Mouse (Mus musculus): ENCODE measurements around the gene Mab21l3. TPM values are rescaled to one million over a fixed set of nuclear protein-coding genes. Genes with fewer than 3 reads are reported as not detected.

Mab21l3 gene
- polyA plus RNA-seq, 1 experiment from 2014 or later, result 0.56 TPM

GRCm38 (mm10) chr3:101770540-101770939 is 78.2 kb downstream of the Mab21l3 start:
- Histone ChIP-seq H3K4me3 (no peak overlapping the region), H3K4me1 (no peaks in the 10 kb centered on the region), H3K36me3 (no peaks in the 10 kb centered on the region), H3K27ac (replicated peaks) (no peak overlapping the region), H3K4me2 (replicated peaks) (no peak overlapping the region), H3K27me3 (no peaks in the 10 kb centered on the region), H3K9ac (replicated peaks) (no peak overlapping the region), H3K9me3 (no peaks in the 10 kb centered on the region)
- WGBS, result 86% methylated on average over 3 of the region's 3 CpGs
- no peak for ATAC-seq (replicated peaks)

- Histone ChIP-seq H3K36me3 (no peaks in the 10 kb centered on the region), H3K4me1 (no peaks in the 10 kb centered on the region), H3K4me3 (no peak overlapping the region), H3K9ac (replicated peaks) (no peak overlapping the region), H3K27ac (replicated peaks) (no peak overlapping the region), H3K27me3 (no peaks in the 10 kb centered on the region), H3K4me2 (replicated peaks) (no peak overlapping the region), H3K9me3 (no peaks in the 10 kb centered on the region)
- no peak for ATAC-seq (replicated peaks)
These were observed 85.2 kb downstream of the Mab21l3 start for GRCm38 (mm10) chr3:101763566-101763965.

Other genes with a start within 250 kb of the Mab21l3 start
- 39.7 and 43.7 TPM in 2 replicates for gene Atp1a1, start 244.3 kb downstream of the Mab21l3 start, polyA plus RNA-seq (2015; fragmentation: Nextera tagmentation; extraction: Ambion mirVana)
- gene Slc22a15, start 75.5 kb upstream of the Mab21l3 start, polyA plus RNA-seq (2015; fragmentation: Nextera tagmentation; extraction: Ambion mirVana), result 4.5 and 5.3 TPM in 2 replicates
- 24.3 and 25.4 TPM in 2 replicates for gene Nhlh2, start 161.1 kb upstream of the Mab21l3 start, polyA plus RNA-seq (2015; fragmentation: Nextera tagmentation; extraction: Ambion mirVana)
- gene Casq2, start 237.5 kb upstream of the Mab21l3 start, polyA plus RNA-seq (2015; fragmentation: Nextera tagmentation; extraction: Ambion mirVana), result 0.13 and 0.19 TPM in 2 replicates